Mouse (Mus musculus) CH12.LX (cell line): ENCODE measurements around the gene Itpk1. TPM values are rescaled to one million over a fixed set of nuclear protein-coding genes. Genes with fewer than 3 reads are reported as not detected.

ENCODE experiments used
- DNase-seq: peaks from one replicate; pipeline ENCODE4 v3.0.0-alpha.2; 2013; ENCODE audit errors: extremely low read depth
- H3K27ac ChIP-seq: 2 replicates; pipeline ENCODE4 v1.5.1; 2012; ENCODE audit warnings: low read depth, mild to moderate bottlenecking, control low read depth, moderate library complexity; ENCODE audit not compliant: insufficient read depth
- H3K27me3 ChIP-seq: replicated peaks from 2 replicates; pipeline ENCODE3; 2012; ENCODE audit warnings: inconsistent platforms
- H3K36me3 ChIP-seq, 2 experiments: replicated peaks in 1 of 2; 2 replicates each; pipeline versions ENCODE3 to v1.6.1; 2012; ENCODE audit warnings: inconsistent platforms in 1 of 2, low read length in 1 of 2, mild to moderate bottlenecking in 1 of 2, mixed read lengths in 1 of 2, moderate library complexity in 1 of 2; ENCODE audit not compliant: control insufficient read depth in 1 of 2, insufficient read depth in 1 of 2
- H3K4me1 ChIP-seq, 2 experiments: 2 replicates each; pipeline ENCODE4 v1.6.1; 2012; ENCODE audit warnings: inconsistent platforms in 1 of 2, moderate library complexity in 1 of 2; ENCODE audit not compliant: insufficient read depth in 2 of 2, control insufficient read depth in 1 of 2
- H3K4me2 ChIP-seq: 2 replicates; pipeline ENCODE4 v1.6.1; 2012; ENCODE audit warnings: low read depth, mild to moderate bottlenecking, control low read depth; ENCODE audit not compliant: poor library complexity, insufficient read depth, severe bottlenecking
- H3K4me3 ChIP-seq, 3 experiments: fragments of 150-350 bp in 1 of 3; sonication (generic) in 1 of 3; replicated peaks in 1 of 3; 2 replicates each; pipeline versions ENCODE3 to v1.5.1; 2011 to 2012; ENCODE audit warnings: low read depth in 2 of 3, low read length in 2 of 3, mild to moderate bottlenecking in 2 of 3, moderate library complexity in 2 of 3, control low read depth in 1 of 3, improper control_type of control experiment in 1 of 3, inconsistent platforms in 1 of 3, mixed read lengths in 1 of 3; ENCODE audit not compliant: poor library complexity in 1 of 3
- H3K79me2 ChIP-seq: replicated peaks from 2 replicates; pipeline ENCODE4 v1.6.1; 2012; ENCODE audit warnings: mild to moderate bottlenecking, moderate library complexity; ENCODE audit not compliant: control insufficient read depth, poor library complexity, insufficient read depth, severe bottlenecking; ENCODE audit errors: extremely low read depth
- H3K9ac ChIP-seq: 2 replicates; pipeline ENCODE4 v1.6.1; 2012; ENCODE audit warnings: low read depth, mild to moderate bottlenecking, control low read depth, moderate library complexity; ENCODE audit not compliant: insufficient read depth
- H3K9me3 ChIP-seq: replicated peaks from 2 replicates; pipeline ENCODE3; 2012; ENCODE audit warnings: low read length, inconsistent platforms, mixed read lengths
- E2F4 ChIP-seq: IDR thresholded peaks from 2 replicates; pipeline ENCODE4 v1.6.1; 2011; ENCODE audit warnings: low read depth, low read length, improper control_type of control experiment; ENCODE audit not compliant: insufficient replicate concordance
- ELF1 ChIP-seq: IDR thresholded peaks from 2 replicates; pipeline ENCODE4 v1.6.1; 2014; ENCODE audit warnings: low read depth, mild to moderate bottlenecking, inconsistent platforms, low read length, improper control_type of control experiment
- EP300 ChIP-seq: IDR thresholded peaks from 2 replicates; pipeline ENCODE4 v1.6.1; 2011; ENCODE audit warnings: low read length, improper control_type of control experiment
- IRF4 ChIP-seq: IDR thresholded peaks from 2 replicates; pipeline ENCODE4 v1.6.1; 2014; ENCODE audit warnings: low read depth, mild to moderate bottlenecking, inconsistent platforms, low read length, improper control_type of control experiment
- JUND ChIP-seq: conservative IDR thresholded peaks from 2 replicates; pipeline ENCODE4 v1.6.1; 2011; ENCODE audit warnings: low read depth, low read length, improper control_type of control experiment
- KAT2A ChIP-seq: IDR thresholded peaks from 2 replicates; pipeline ENCODE4 v1.6.1; 2012; ENCODE audit warnings: low read length, improper control_type of control experiment, inconsistent platforms; ENCODE audit not compliant: insufficient replicate concordance
- MAFK ChIP-seq: IDR thresholded peaks from 2 replicates; pipeline ENCODE4 v1.6.1; 2011; ENCODE audit warnings: low read length, improper control_type of control experiment; ENCODE audit not compliant: insufficient replicate concordance
- MXI1 ChIP-seq: IDR thresholded peaks from 2 replicates; pipeline ENCODE4 v1.6.1; 2011; ENCODE audit warnings: mild to moderate bottlenecking, low read depth, low read length, improper control_type of control experiment
- MYC ChIP-seq: IDR thresholded peaks from 2 replicates; pipeline ENCODE4 v1.6.1; 2011; ENCODE audit warnings: low read depth, mild to moderate bottlenecking, improper control_type of control experiment, low read length
- NRF1 ChIP-seq: IDR thresholded peaks from 2 replicates; pipeline ENCODE4 v1.6.1; 2014; ENCODE audit warnings: low read depth, mild to moderate bottlenecking, inconsistent platforms, low read length, improper control_type of control experiment, moderate library complexity
- UBTF ChIP-seq: IDR thresholded peaks from 2 replicates; pipeline ENCODE4 v1.6.1; 2012; ENCODE audit warnings: low read depth, mild to moderate bottlenecking, inconsistent platforms, low read length, improper control_type of control experiment, moderate library complexity
- USF2 ChIP-seq: conservative IDR thresholded peaks from 2 replicates; pipeline ENCODE4 v1.6.1; 2011; ENCODE audit warnings: low read depth, low read length, improper control_type of control experiment
- ZC3H11A ChIP-seq: IDR thresholded peaks from 2 replicates; pipeline ENCODE4 v1.6.1; 2012; ENCODE audit warnings: low read depth, mild to moderate bottlenecking, inconsistent platforms, low read length, improper control_type of control experiment
- dilution Hi-C: fragments of 300-500 bp; cut with MboI; formaldehyde crosslinking; loops from 2 replicates; pipeline ENCODE4 v1.14.3; 2020; ENCODE audit warnings: low sequenced_read_pairs; ENCODE audit not compliant: extremely low pct_unique_long_range_greater_than_20kb, extremely low pct_ligation_motif_present
- in situ Hi-C: fragments of 300-500 bp; cut with MboI; formaldehyde crosslinking; loops from 3 replicates; pipeline ENCODE4 v1.14.3; 2019; ENCODE audit warnings: low sequenced_read_pairs, low pct_ligation_motif_present, low pct_unique_long_range_greater_than_20kb, mixed read lengths
- polyA plus RNA-seq: library from polyadenylated mRNA; unstranded; fragments of >175 nt; gene quantifications from 2 replicates; pipeline ENCODE4 v1.2.1, GENCODE M21; 2012; ENCODE audit warnings: low read depth; ENCODE audit not compliant: insufficient read length
- total RNA-seq, 2 experiments: library from RNA; depleted of rRNA; stranded (reverse); fragments of 300-350 nt in 1 of 2; fragments of >200 nt in 1 of 2; gene quantifications; 2 replicates each; pipeline ENCODE4 v1.2.3; 2012 to 2014

Itpk1 gene
- total and polyA plus RNA-seq, 3 experiments: 14.0 to 25.1 (median 19.2) TPM

DNA sequence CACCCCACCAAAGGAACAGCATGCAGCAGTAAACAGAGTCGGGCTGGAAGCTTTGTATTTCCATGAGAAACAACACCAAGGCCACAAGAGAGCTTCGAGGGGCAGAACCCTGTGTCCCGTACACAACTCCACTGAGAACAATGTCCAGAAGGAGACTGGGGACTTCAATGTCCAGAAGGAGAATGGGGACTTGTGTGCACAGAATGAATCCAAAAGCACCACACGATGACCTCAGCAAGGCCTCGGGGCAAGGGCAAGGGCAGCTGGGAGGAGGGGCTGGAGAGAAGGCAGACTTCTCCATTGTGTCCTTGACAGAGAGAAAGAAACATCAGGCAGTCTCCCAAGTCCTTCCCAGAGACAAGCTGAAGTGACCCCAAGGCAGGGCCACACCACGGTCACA is 25.9 kb downstream of the Itpk1 start:
- no peaks in the 10 kb centered on the region for H3K9me3 ChIP-seq
- peaks cover 8 to 90% of the 10 kb centered on the region in 2 experiments for H3K36me3 ChIP-seq
- no peak overlapping the region for H3K27ac ChIP-seq
- TF ChIP-seq ZC3H11A (no peak), MYC (no peak), NRF1 (no peak), USF2 (no peak), E2F4 (no peak)
- in situ Hi-C loops: no loop called here
- no peak overlapping the region for H3K9ac ChIP-seq
- no peak overlapping the region for H3K4me2 ChIP-seq
- H3K79me2 ChIP-seq: 0 out of 2 replicates have a peak, but pooled peaks cover 2% of the 10 kb centered on the region
- no peak overlapping the region for H3K4me3 ChIP-seq
- dilution Hi-C loops: no loop called here
- peaks cover 7 to 85% of the 10 kb centered on the region in 2 experiments for H3K4me1 ChIP-seq
- no peak for DNase-seq
- no peaks in the 10 kb centered on the region for H3K27me3 ChIP-seq

DNA sequence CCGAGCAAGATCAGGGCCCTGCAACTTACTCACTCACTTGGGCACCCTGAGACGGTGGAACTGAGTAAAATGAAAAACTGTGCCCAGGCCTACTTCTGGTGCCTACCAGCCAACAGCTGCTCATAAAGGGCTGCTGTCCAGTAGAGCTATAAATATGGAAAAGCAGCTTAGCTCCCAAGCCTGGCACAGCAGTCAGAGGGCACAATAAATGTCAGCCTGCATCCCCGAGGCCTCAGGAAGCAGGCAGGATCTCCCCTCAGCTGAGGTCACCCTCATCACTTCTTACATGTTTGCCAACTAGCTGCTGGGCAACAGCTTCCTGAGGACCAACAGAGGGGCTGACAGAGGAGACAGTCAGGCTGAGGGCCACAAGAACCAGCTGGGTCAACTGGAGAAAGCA is 27.6 kb downstream of the Itpk1 start:
- Histone ChIP-seq H3K27me3 (no peaks in the 10 kb centered on the region), H3K4me2 (no peak overlapping the region), H3K27ac (no peak overlapping the region), H3K79me2 (0 out of 2 replicates have a peak, but pooled peaks cover 2% of the 10 kb centered on the region), H3K9ac (no peak overlapping the region), H3K4me3 (no peak overlapping the region), H3K9me3 (no peaks in the 10 kb centered on the region), H3K36me3 (peaks cover 11 to 81% of the 10 kb centered on the region in 2 experiments), H3K4me1 (peaks cover 18 to 96% of the 10 kb centered on the region in 2 experiments)
- dilution Hi-C loops: no loop called here
- in situ Hi-C loops: no loop called here
- DNase-seq: no peak
- no peak for TF ChIP-seq ELF1
- TF ChIP-seq JUND: no peak
- no peak for TF ChIP-seq NRF1
- TF ChIP-seq MXI1: no peak
- TF ChIP-seq MAFK: no peak
- no peak for TF ChIP-seq UBTF
- no peak for TF ChIP-seq EP300

DNA sequence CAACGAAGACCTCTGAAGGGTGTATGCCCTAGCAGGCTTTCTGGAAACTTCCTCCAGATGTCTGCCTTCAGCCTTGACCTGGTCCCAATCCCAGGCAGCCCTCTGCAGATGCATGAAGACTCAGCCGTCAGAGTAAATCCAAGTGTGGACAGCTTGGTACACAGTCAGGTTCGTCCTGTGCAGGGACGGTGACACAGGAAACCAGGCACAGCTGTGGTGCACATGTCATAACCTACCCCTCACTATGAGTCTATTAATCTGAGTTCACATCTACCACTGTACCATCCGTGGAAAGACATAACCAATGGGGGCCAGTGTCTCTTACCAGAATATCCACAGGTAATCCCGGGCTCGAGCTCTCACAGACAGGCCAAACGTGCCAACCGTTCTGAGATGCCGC is 30.2 kb downstream of the Itpk1 start:
- H3K27ac ChIP-seq: no peak overlapping the region
- H3K4me3 ChIP-seq: no peak overlapping the region
- no peak for DNase-seq
- H3K79me2 ChIP-seq: peaks cover 2% of the 10 kb centered on the region; the same call in 1 of the 2 replicates
- H3K9me3 ChIP-seq: no peaks in the 10 kb centered on the region
- TF ChIP-seq ZC3H11A (no peak), MAFK (no peak), KAT2A (no peak), IRF4 (no peak)
- H3K9ac ChIP-seq: no peak overlapping the region
- H3K4me1 ChIP-seq: peaks cover 24 to 94% of the 10 kb centered on the region in 2 experiments
- dilution Hi-C loops (no loop called here), in situ Hi-C loops (no loop called here)
- no peaks in the 10 kb centered on the region for H3K27me3 ChIP-seq
- H3K36me3 ChIP-seq: peaks cover 11 to 73% of the 10 kb centered on the region in 2 experiments
- no peak overlapping the region for H3K4me2 ChIP-seq
